Mouse (Mus musculus): ENCODE data around the gene Ssrp1. TPM values are rescaled to one million over a fixed set of nuclear protein-coding genes. Genes with fewer than 3 reads are reported as not detected.
A peak's percentile ranks its signal among the peaks of the same experiment; 100 is the strongest.

The Ssrp1 gene
- polyA plus RNA-seq (2016; fragmentation: Nextera tagmentation; extraction: Ambion mirVana): 310 and 311 TPM in 2 replicates

DNA sequence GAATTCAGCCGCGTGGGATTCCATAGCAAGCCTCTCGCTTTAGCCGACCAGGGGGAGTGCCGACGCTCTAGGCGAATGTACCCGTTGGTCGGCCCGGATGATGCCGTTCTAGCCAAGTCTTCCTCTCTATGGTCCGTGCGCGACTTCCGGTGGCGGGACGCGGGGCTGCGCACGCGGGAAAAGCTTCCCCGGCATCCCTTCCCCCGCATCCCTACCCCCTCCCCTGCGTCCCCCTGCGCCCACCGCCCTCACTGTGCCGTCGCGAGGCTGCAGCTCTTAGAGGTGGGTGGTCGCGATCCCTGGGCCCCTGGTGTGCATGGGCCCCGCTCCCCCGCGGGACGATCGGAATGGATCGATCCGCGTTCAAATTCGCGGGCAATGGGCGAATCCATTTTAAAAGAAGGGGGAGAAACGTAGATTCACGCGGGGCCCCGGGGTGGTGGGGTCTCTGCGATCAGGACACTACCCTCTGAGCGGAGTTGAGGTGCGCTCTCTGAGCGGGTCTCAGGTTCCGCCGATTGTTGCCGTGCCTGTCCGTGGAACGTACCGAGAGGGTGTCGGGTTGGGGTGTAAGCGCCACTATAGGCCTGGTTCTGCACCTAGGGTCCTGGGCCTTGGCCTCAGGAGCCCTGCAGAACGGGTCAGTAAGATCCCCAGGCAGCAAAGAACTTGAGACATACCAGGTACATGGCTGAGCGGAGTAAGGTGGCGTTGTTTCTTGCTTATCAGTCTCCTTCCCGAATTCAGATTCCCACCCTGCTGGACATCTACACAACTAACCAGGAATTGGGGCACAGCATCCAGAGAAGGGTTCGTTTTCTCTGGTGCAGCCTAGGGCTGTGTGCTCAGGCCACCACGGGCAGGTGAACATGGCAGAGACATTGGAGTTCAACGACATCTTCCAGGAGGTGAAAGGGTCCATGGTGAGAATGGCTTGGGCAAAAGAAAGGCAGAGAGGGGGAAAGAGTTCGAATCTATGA is at the start of gene Ssrp1, which contains the start of gene P2rx3:
Gene Ssrp1 (plus strand): TSS at position 188 of the 980 bp plus-strand sequence.
Gene P2rx3 (minus strand): TSS at position 416 of the 980 bp plus-strand sequence.
- Histone ChIP-seq H3K9ac (peak within 1 kb of the TSS; percentile 94), H3K9me3 (no peaks in the 10 kb centered on the region), H3K4me2 (replicated peaks) (peak within 1 kb of the TSS; percentile 69), H3K4me3 (peak within 1 kb of the TSS; percentile 82), H3K4me1 (peaks cover 11% of the 10 kb centered on the region), H3K27ac (peak within 1 kb of the TSS; percentile 90), H3K27me3 (no peaks in the 10 kb centered on the region), H3K36me3 (peaks cover 32% of the 10 kb centered on the region)
- WGBS: under 1% methylated on average over 66 of the region's 66 CpGs
- peak; percentile 94 for ATAC-seq (ENCODE audit: insufficient number of reproducible peaks, insufficient read depth, low FRiP score, low TSS enrichment)

DNA sequence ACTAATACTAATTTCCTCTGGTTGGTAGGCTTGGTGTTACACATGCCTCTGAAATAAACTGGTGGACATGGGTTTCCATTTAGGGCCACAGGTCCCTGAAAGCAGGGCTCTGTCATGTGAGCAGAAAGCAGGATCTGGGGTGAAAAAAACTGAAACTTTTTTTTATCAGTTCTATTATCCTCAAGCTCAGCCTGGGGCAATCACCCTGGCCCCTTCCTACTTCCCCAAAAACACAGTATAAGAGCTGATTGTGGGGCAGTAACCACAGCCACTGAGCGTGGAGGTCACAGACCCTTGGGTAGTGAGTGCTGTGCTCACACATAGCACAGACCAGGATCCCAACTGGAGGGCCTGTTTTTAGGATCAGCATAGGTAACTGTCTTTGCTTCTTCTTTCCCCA is 49.1 kb upstream of the Ssrp1 start, which contains the start of gene Prg3:
Gene Prg3 (plus strand): TSS at position 286 of the 400 bp plus-strand sequence.
- Histone ChIP-seq H3K27me3 (no peaks in the 10 kb centered on the region; the same call in 1 of the 2 replicates), H3K4me1 (no peaks in the 10 kb centered on the region), H3K9ac (no peak within 1 kb of the TSS), H3K36me3 (no peaks in the 10 kb centered on the region), H3K9me3 (no peaks in the 10 kb centered on the region), H3K4me2 (replicated peaks) (no peak within 1 kb of the TSS), H3K4me3 (no peak within 1 kb of the TSS), H3K27ac (no peak within 1 kb of the TSS)
- 56% methylated on average over 1 of the region's 1 CpGs for WGBS
- ATAC-seq (ENCODE audit: insufficient number of reproducible peaks, insufficient read depth, low FRiP score, low TSS enrichment): no peak

DNA sequence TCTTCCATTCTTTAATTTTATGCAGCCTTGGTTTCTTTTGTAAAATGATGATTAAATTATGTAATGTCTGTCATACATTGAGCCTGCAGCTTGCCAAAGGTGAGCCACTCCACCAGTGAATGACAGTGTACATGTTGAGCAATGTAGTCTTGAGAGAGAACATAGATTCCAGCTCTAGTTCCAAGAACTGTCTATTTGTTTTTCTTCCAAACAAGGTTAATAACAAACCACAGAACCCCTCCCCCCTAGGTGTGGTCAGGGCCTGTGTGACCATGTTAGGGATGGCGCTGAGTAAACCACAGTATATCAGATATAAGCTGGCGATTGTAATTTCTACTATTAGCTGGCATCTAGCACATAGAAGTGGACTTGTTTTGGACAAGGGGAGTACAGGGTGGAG is 40.7 kb upstream of the Ssrp1 start:
- Histone ChIP-seq H3K4me1 (no peaks in the 10 kb centered on the region), H3K27ac (no peak overlapping the region), H3K9ac (no peak overlapping the region), H3K27me3 (no peaks in the 10 kb centered on the region), H3K4me2 (replicated peaks) (no peak overlapping the region), H3K9me3 (no peaks in the 10 kb centered on the region), H3K36me3 (no peaks in the 10 kb centered on the region), H3K4me3 (no peak overlapping the region)
- ATAC-seq (ENCODE audit: insufficient number of reproducible peaks, insufficient read depth, low FRiP score, low TSS enrichment): no peak
- WGBS: 85% methylated on average over 2 of the region's 2 CpGs

DNA sequence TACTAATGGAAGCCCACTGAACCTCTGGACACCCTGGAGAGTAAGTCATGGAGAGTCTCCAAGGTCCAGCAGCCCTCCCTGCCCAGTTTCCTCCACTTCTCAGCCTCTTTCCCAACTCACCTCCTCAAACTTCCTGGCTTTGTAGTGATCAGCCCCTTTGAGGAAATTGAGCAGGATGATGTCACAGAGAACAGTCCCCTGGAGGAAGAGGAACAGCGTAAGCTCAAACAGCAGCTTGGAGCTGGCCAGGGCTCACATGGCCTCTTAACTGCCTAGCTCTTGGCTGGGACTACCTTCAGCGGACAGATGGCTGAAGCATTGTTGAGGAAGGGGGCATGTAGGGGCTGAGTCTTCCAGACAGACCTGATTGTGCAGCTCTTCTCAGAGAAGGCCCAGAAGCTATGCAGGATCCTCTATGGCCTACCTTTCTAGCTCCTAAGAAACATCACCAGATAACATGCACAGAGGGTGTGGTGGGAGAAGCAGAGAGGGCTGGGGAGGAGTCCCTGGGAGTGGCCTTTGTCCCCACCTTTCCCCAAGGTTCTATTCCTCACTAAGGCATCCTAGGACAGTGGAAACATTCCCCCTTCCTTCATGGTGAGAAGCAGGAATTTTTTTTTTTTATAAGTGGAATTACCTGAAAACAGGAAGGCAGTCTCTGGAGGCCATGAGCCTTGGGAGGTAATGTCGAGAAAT is 37.4 kb upstream of the Ssrp1 start:
- no peak overlapping the region for H3K9ac ChIP-seq
- no peaks in the 10 kb centered on the region for H3K4me1 ChIP-seq
- H3K4me2 ChIP-seq (replicated peaks): no peak overlapping the region
- no peak overlapping the region for H3K4me3 ChIP-seq
- no peak for ATAC-seq (ENCODE audit: insufficient number of reproducible peaks, insufficient read depth, low FRiP score, low TSS enrichment)
- no peaks in the 10 kb centered on the region for H3K9me3 ChIP-seq
- H3K27me3 ChIP-seq: no peaks in the 10 kb centered on the region
- no peaks in the 10 kb centered on the region for H3K36me3 ChIP-seq
- 80% methylated on average over 3 of the region's 3 CpGs for WGBS
- H3K27ac ChIP-seq: no peak overlapping the region

GRCm38 (mm10) chr2:85001497-85001896 is 35.5 kb upstream of the Ssrp1 start:
- Histone ChIP-seq H3K36me3 (no peaks in the 10 kb centered on the region), H3K27ac (no peak overlapping the region), H3K4me2 (replicated peaks) (no peak overlapping the region), H3K27me3 (no peaks in the 10 kb centered on the region), H3K9me3 (no peaks in the 10 kb centered on the region), H3K9ac (no peak overlapping the region), H3K4me3 (no peak overlapping the region), H3K4me1 (no peaks in the 10 kb centered on the region)
- 74% methylated on average over 13 of the region's 13 CpGs for WGBS
- no peak for ATAC-seq (ENCODE audit: insufficient number of reproducible peaks, insufficient read depth, low FRiP score, low TSS enrichment)

GRCm38 (mm10) chr2:85002575-85002974 is 34.5 kb upstream of the Ssrp1 start:
- Histone ChIP-seq H3K4me1 (no peaks in the 10 kb centered on the region), H3K27me3 (no peaks in the 10 kb centered on the region), H3K9me3 (no peaks in the 10 kb centered on the region), H3K36me3 (no peaks in the 10 kb centered on the region), H3K4me2 (replicated peaks) (no peak overlapping the region), H3K9ac (no peak overlapping the region), H3K4me3 (no peak overlapping the region), H3K27ac (no peak overlapping the region)
- 68% methylated on average over 8 of the region's 8 CpGs for WGBS
- no peak for ATAC-seq (ENCODE audit: insufficient number of reproducible peaks, insufficient read depth, low FRiP score, low TSS enrichment)

- Histone ChIP-seq H3K9ac (no peak overlapping the region), H3K4me2 (replicated peaks) (no peak overlapping the region), H3K27ac (no peak overlapping the region), H3K27me3 (no peaks in the 10 kb centered on the region), H3K36me3 (no peaks in the 10 kb centered on the region), H3K4me3 (no peak overlapping the region), H3K9me3 (no peaks in the 10 kb centered on the region), H3K4me1 (no peaks in the 10 kb centered on the region)
- 87% methylated on average over 4 of the region's 4 CpGs for WGBS
- no peak for ATAC-seq (ENCODE audit: insufficient number of reproducible peaks, insufficient read depth, low FRiP score, low TSS enrichment)
Observed at GRCm38 (mm10) chr2:85004341-85004740, 32.7 kb upstream of the Ssrp1 start.

GRCm38 (mm10) chr2:85006600-85006999 is 30.4 kb upstream of the Ssrp1 start:
- WGBS: 76% methylated on average over 7 of the region's 7 CpGs
- no peak overlapping the region for H3K4me2 ChIP-seq (replicated peaks)
- no peaks in the 10 kb centered on the region for H3K36me3 ChIP-seq
- H3K4me3 ChIP-seq: no peak overlapping the region
- H3K9ac ChIP-seq: no peak overlapping the region
- H3K4me1 ChIP-seq: no peaks in the 10 kb centered on the region
- no peaks in the 10 kb centered on the region for H3K9me3 ChIP-seq
- no peak for ATAC-seq (ENCODE audit: insufficient number of reproducible peaks, insufficient read depth, low FRiP score, low TSS enrichment)
- no peak overlapping the region for H3K27ac ChIP-seq
- no peaks in the 10 kb centered on the region for H3K27me3 ChIP-seq

GRCm38 (mm10) chr2:85007729-85008128 is 29.3 kb upstream of the Ssrp1 start:
- no peaks in the 10 kb centered on the region for H3K9me3 ChIP-seq
- no peak overlapping the region for H3K27ac ChIP-seq
- H3K9ac ChIP-seq: no peak overlapping the region
- H3K36me3 ChIP-seq: no peaks in the 10 kb centered on the region
- WGBS: 33% methylated on average over 4 of the region's 4 CpGs
- no peak for ATAC-seq (ENCODE audit: insufficient number of reproducible peaks, insufficient read depth, low FRiP score, low TSS enrichment)
- H3K27me3 ChIP-seq: no peaks in the 10 kb centered on the region
- H3K4me1 ChIP-seq: 0 out of 2 replicates have a peak, but pooled peaks cover 3% of the 10 kb centered on the region
- no peak overlapping the region for H3K4me3 ChIP-seq
- no peak overlapping the region for H3K4me2 ChIP-seq (replicated peaks)

GRCm38 (mm10) chr2:85009212-85009611 is 27.8 kb upstream of the Ssrp1 start:
- no peak for ATAC-seq (ENCODE audit: insufficient number of reproducible peaks, insufficient read depth, low FRiP score, low TSS enrichment)
- no peaks in the 10 kb centered on the region for H3K27me3 ChIP-seq
- H3K9me3 ChIP-seq: no peaks in the 10 kb centered on the region
- H3K36me3 ChIP-seq: no peaks in the 10 kb centered on the region
- H3K4me1 ChIP-seq: 0 out of 2 replicates have a peak, but pooled peaks cover 3% of the 10 kb centered on the region
- no peak overlapping the region for H3K4me3 ChIP-seq
- WGBS: 71% methylated on average over 2 of the region's 2 CpGs
- no peak overlapping the region for H3K27ac ChIP-seq
- H3K4me2 ChIP-seq (replicated peaks): no peak overlapping the region
- H3K9ac ChIP-seq: no peak overlapping the region

DNA sequence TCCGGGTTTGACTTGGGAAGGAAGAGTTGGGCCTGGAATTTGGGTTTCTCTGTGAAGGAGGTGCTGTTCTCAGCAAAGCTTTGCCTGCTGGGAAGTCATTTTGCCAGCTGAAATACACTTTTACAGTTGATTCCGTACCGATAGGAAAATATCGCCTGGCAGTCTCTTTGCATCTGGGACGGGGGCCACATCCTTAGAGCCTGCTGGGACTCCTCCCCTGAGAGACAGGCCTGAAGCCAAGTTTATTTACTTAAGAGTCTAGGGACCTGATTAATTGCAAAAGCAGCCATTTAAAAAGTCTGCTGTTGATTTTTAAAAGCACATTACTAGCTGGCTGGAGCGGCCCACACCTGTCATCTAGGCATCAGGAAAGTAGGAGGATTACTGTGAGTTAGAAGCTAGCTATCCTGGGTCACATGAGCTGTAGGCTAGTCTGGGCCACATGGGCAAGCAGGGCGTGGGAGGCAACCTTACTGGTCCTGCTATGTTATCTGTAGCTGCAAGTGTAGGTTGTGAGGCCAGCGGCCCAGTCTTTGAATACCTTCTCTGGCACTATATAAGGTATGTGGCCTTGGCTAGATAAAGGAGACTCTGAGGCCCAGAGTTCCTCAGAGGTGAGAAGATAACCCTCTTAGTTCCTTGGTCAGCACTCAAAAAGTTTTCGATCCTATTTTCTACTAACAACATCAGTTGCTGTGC is 25.0 kb upstream of the Ssrp1 start:
- H3K4me2 ChIP-seq (replicated peaks): no peak overlapping the region
- H3K27me3 ChIP-seq: no peaks in the 10 kb centered on the region
- no peaks in the 10 kb centered on the region for H3K9me3 ChIP-seq
- no peak overlapping the region for H3K9ac ChIP-seq
- no peak overlapping the region for H3K27ac ChIP-seq
- no peak for ATAC-seq (ENCODE audit: insufficient number of reproducible peaks, insufficient read depth, low FRiP score, low TSS enrichment)
- WGBS: 60% methylated on average over 9 of the region's 9 CpGs
- no peaks in the 10 kb centered on the region for H3K36me3 ChIP-seq
- no peak overlapping the region for H3K4me3 ChIP-seq
- H3K4me1 ChIP-seq: 0 out of 2 replicates have a peak, but pooled peaks cover 3% of the 10 kb centered on the region

Data from embryonic facial prominence, embryonic 12.5 days (tissue).